ENCODE assay signal across 8 mouse cellular contexts in genomic region chr7:4863041-4863440, GRCm38 (mm10). TPM values are rescaled to one million over a fixed set of nuclear protein-coding genes. Genes with fewer than 3 reads are reported as not detected.
DNase-seq lines count a peak whose midpoint lies in the region; ATAC-seq and TF ChIP-seq lines count a peak whose summit lies in the region.

No protein-coding gene starts in this region.

- H3K27me3 ChIP-seq in kidney, postnatal 0 days (ENCODE audit: insufficient read depth, low read length) = no peaks in the 10 kb centered on the region

- H3K36me3 ChIP-seq in kidney, postnatal 0 days (ENCODE audit: insufficient read depth, low read length) = no peaks in the 10 kb centered on the region

- no peak overlapping the region for H3K9ac ChIP-seq in kidney, postnatal 0 days (ENCODE audit: low read depth, low read length)

- H3K4me2 ChIP-seq in kidney, postnatal 0 days (ENCODE audit: low read length) = no peak overlapping the region

- no peaks in the 10 kb centered on the region for H3K4me1 ChIP-seq in kidney, postnatal 0 days (replicated peaks; ENCODE audit: insufficient read depth, low read length)

- H3K4me3 ChIP-seq in kidney, postnatal 0 days (replicated peaks; ENCODE audit: low read depth, low read length) = no peak overlapping the region

- no peak for TF ChIP-seq CTCF in kidney, postnatal 0 days (IDR thresholded peaks at IDR 0.05; ENCODE audit: low read depth)

- H3K27ac ChIP-seq in kidney, postnatal 0 days = peak overlapping the region; percentile 31; the same call in 1 of the 2 replicates

- peak; percentile 76 for DNase-seq in urinary bladder, postnatal 14 days (ENCODE audit: low spot score)
- DNase-seq in urinary bladder, postnatal 10 days (ENCODE audit: low spot score) = no peak
- DNase-seq in fat pad, adult 2 months (ENCODE audit: extremely low read depth, low read depth, low spot score) = peak; percentile 92
- peak; percentile 31 for DNase-seq in kidney, postnatal 0 days (ENCODE audit: low spot score)
- peak; percentile 87 for DNase-seq in testis, postnatal 10 days (ENCODE audit: low spot score)
- DNase-seq in spleen, postnatal 10 days (ENCODE audit: low spot score in 2 of 2) = no peak
- DNase-seq in neural tube, embryonic 10.5 days (ENCODE audit: extremely low spot score, low spot score) = no peak

- ATAC-seq in kidney, postnatal 0 days (replicated peaks; ENCODE audit: low FRiP score, low read depth) = no peak
- ATAC-seq in megakaryocyte progenitor cell, adult 5-6 weeks (replicated peaks; ENCODE audit: poor library complexity) = no peak

- H3K9me3 ChIP-seq in kidney, postnatal 0 days (replicated peaks; ENCODE audit: low read length) = no peaks in the 10 kb centered on the region

- WGBS in kidney, postnatal 0 days = 27% methylated on average over 1 of the region's 1 CpGs

RNA-seq across cellular contexts. Expression of gene Isoc2b, which starts 7.0 kb away (rescaled TPM):
- polyA plus RNA-seq in kidney, postnatal 0 days (2015; fragmentation: Nextera tagmentation; extraction: Ambion mirVana) = 11.0 and 12.4 TPM in 2 replicates
- 9.1 and 13.4 TPM in 2 replicates for total RNA-seq in megakaryocyte progenitor cell, adult 5-6 weeks (2015)
- 34.9 and 98.1 TPM in 2 replicates for total RNA-seq in megakaryocyte progenitor cell, adult 5-6 weeks (2017)

RNA-seq across cellular contexts. Expression of gene Isoc2a, which starts 13.9 kb away (rescaled TPM):
- 0.72 and 0.77 TPM in 2 replicates for polyA plus RNA-seq in kidney, postnatal 0 days (2015; fragmentation: Nextera tagmentation; extraction: Ambion mirVana)
- total RNA-seq in megakaryocyte progenitor cell, adult 5-6 weeks (2015) = 2.4 and 3.1 TPM in 2 replicates
- 7.3 and 8.7 TPM in 2 replicates for total RNA-seq in megakaryocyte progenitor cell, adult 5-6 weeks (2017)

RNA-seq across cellular contexts. Expression of gene Shisa7, which starts 18.5 kb away (rescaled TPM):
- 0.62 and 0.67 TPM in 2 replicates for polyA plus RNA-seq in kidney, postnatal 0 days (2015; fragmentation: Nextera tagmentation; extraction: Ambion mirVana)
- 0.05 TPM in 1 of 2 replicates, not detected in the other for total RNA-seq in megakaryocyte progenitor cell, adult 5-6 weeks (2015)
- not detected in 2 replicates for total RNA-seq in megakaryocyte progenitor cell, adult 5-6 weeks (2017)

RNA-seq across cellular contexts. Expression of gene Gm36210, which starts 43.3 kb away (rescaled TPM):
- polyA plus RNA-seq in kidney, postnatal 0 days (2015; fragmentation: Nextera tagmentation; extraction: Ambion mirVana) = not detected in 2 replicates
- total RNA-seq in megakaryocyte progenitor cell, adult 5-6 weeks (2015) = not detected in 2 replicates
- total RNA-seq in megakaryocyte progenitor cell, adult 5-6 weeks (2017) = not detected in 2 replicates

RNA-seq across cellular contexts. Expression of gene Ube2s, which starts 50.7 kb away (rescaled TPM):
- 198 and 203 TPM in 2 replicates for polyA plus RNA-seq in kidney, postnatal 0 days (2015; fragmentation: Nextera tagmentation; extraction: Ambion mirVana)
- total RNA-seq in megakaryocyte progenitor cell, adult 5-6 weeks (2015) = 280 and 341 TPM in 2 replicates
- total RNA-seq in megakaryocyte progenitor cell, adult 5-6 weeks (2017) = 169 and 190 TPM in 2 replicates

Comparison
In these comparisons a context has a peak if more than half of its experiments do, and no peak if none do; other contexts are left out.
1. DNase-seq: peak in urinary bladder, postnatal 14 days (single experiment), fat pad, adult 2 months (single experiment), kidney, postnatal 0 days (single experiment) and testis, postnatal 10 days (single experiment); none in urinary bladder, postnatal 10 days (single experiment), spleen, postnatal 10 days (0 of 2) and neural tube, embryonic 10.5 days (single experiment).